Mouse (Mus musculus) activated CD4-positive, CD25-positive, alpha-beta regulatory T cell (primary cell): ENCODE results near the gene Tent5b. TPM values are rescaled to one million over a fixed set of nuclear protein-coding genes. Genes with fewer than 3 reads are reported as not detected.

ENCODE experiments used
- polyA plus RNA-seq, 2 experiments: library from polyadenylated mRNA; unstranded; fragments of 100-300 nt; shearing (Covaris generic); gene quantifications; one replicate each; pipeline ENCODE4 v1.2.1; 2017

Gene Tent5b
- polyA plus RNA-seq, result not detected

DNA sequence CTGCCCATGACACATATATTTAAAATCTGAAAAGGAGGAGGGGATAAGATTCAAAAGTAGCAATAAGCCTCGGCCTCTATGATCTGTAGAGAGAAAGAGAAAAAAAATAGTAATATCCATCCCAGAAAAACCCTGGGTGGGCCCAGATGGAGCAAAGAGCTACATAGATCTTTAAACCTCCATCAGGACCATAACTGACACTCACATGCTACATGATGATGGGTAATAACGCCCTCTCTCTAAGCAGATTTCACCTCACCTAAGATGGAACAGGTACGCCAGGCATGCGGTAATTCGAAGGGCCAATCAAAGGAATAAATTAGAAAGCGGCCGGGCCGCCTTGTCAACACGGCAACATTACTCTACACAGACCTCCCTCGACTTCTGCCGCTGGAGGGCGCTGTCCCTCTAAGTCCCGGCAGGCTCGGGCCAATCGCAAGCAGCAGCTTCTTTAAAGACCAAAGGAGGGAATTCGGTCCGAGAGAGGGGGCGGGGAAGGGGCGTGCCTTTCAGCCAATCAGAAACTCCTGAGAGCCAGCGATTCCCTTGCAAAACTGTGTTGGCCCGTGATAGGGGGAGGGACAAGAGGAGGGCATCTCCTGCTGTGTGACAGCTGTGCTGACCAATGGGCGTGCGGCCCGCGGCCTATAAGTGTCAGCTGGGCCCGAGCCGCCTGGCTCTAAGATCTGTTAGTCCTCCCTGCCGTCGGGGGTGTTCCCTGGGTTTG lies at the start of gene Tent5b:
Tent5b (plus strand) TSS at position 675 of the 727 bp plus-strand sequence.

GRCm38 (mm10) chr4:133498160-133498724 lies 18.3 kb downstream of the Tent5b start, which contains the start of gene Trnp1:
Trnp1 (minus strand) TSS chr4:133498550.

GRCm38 (mm10) chr4:133518601-133519368 lies 38.9 kb downstream of the Tent5b start, which contains the start of gene Kdf1:
Kdf1 (plus strand) TSS chr4:133518963.

Other genes with a start within 250 kb of the Tent5b start
- gene Map3k6, start 239.3 kb upstream of the Tent5b start, polyA plus RNA-seq, result under 1 TPM; 0.27 to 0.30 TPM
- 10 to 100 TPM; 13.1 to 77.2 TPM for gene Sytl1, start 217.0 kb upstream of the Tent5b start, polyA plus RNA-seq
- gene Tmem222, start 202.3 kb upstream of the Tent5b start, polyA plus RNA-seq, result 10 to 100 TPM; 56.9 to 74.8 TPM
- gene Wdtc1, start 126.7 kb upstream of the Tent5b start, polyA plus RNA-seq, result 1 to 10 TPM; 4.4 to 5.4 TPM
- gene Slc9a1, start 110.4 kb upstream of the Tent5b start, polyA plus RNA-seq, result 10 to 100 TPM; 17.9 to 19.7 TPM
- gene Trnp1, start 18.4 kb downstream of the Tent5b start, polyA plus RNA-seq, result 10 to 100 TPM in 1 of 2 experiments, not detected in 1; 13.8 TPM
- 1 to 10 TPM in 1 of 2 experiments, under 1 TPM in 1; 0.65 to 1.5 TPM for gene Kdf1, start 38.8 kb downstream of the Tent5b start, polyA plus RNA-seq
- gene Nudc, start 65.9 kb downstream of the Tent5b start, polyA plus RNA-seq, result 100 to 1,000 TPM; 134 to 152 TPM
- not detected for gene Nr0b2, start 73.2 kb downstream of the Tent5b start, polyA plus RNA-seq
- gene Gpatch3, start 94.6 kb downstream of the Tent5b start, polyA plus RNA-seq, result 10 to 100 TPM; 13.4 to 13.7 TPM
- 10 to 100 TPM; 24.1 to 26.2 TPM for gene Gpn2, start 104.2 kb downstream of the Tent5b start, polyA plus RNA-seq
- 10 to 100 TPM; 19.5 to 20.1 TPM for gene Sfn, start 122.0 kb downstream of the Tent5b start, polyA plus RNA-seq
- gene Zdhhc18, start 170.0 kb downstream of the Tent5b start, polyA plus RNA-seq, result 100 to 1,000 TPM; 219 to 276 TPM
- 10 to 100 TPM; 20.2 to 25.7 TPM for gene Pigv, start 192.5 kb downstream of the Tent5b start, polyA plus RNA-seq